Mouse (Mus musculus) T-cell, adult 2 months (primary cell): ENCODE measurements around the gene Dnajb12.
"Not testable (repeated sequence)": the region's sequence is repeated elsewhere in the genome, so short reads cannot be mapped to it uniquely, and the experiment has no call there.

Experiments
- DNase-seq: peaks from one replicate; pipeline ENCODE4 v3.0.0; 2022; ENCODE audit warnings: low spot score

Gene Dnajb12

GRCm38 (mm10) chr10:59872651-59873050 is 6.7 kb upstream of the Dnajb12 start:
- not testable (repeated sequence) for DNase-seq

DNA sequence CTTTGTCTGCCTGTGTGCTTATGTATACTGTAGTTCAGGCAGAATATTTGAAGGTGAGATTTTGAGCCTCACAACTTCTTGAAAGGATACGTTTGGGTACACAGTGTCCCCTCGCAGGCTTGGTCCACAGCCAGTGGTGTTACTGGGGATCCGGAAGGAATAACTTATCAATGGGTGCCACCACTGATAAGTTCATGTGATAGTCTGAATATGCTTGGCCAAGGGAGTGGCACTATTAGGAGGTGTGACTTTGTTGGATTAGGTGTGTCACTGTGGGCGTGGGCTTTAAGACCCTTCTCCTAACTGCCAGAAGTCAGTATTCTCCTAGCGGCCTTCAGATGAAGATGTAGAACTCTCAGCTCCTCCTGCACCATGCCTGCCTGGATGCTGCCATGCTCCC is 6.2 kb upstream of the Dnajb12 start:
- no peak for DNase-seq

DNA sequence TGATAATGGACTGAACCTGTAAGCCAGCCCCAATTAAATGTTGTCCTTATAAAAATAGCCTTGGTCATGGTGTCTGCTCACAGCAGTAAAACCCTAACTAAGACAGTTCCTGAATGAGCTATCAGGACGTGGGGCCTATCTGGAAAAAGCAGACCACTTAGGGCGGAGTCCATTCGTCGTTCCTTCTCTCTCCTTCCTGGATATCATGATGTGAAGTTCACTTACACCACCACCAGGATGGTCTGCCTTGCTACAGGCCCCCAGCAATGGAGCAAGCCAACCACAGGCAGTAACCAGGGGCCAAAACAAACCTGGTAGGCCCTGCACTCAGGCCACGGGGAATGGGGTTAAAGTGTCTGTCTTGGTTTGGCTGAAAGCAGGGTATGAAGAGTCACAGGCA is 5.7 kb upstream of the Dnajb12 start:
- no peak for DNase-seq

GRCm38 (mm10) chr10:59875396-59875795 is 4.0 kb upstream of the Dnajb12 start:
- DNase-seq, result no peak

DNA sequence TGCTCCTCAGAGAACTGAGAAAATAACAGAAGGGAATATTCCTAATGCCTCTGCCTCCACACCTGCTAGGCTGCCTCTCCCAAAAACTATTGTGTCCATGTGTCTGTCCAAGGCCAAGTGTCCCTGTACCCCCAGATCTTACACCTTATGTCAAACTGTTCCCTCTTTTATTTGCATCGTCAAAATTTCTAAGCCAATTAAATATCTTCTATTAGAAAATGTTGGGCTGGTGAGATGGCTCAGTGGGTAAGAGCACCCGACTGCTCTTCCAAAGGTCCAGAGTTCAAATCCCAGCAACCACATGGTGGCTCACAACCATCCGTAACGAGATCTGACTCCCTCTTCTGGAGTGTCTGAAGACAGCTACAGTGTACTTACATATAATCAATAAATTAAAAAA is 2.7 kb upstream of the Dnajb12 start:
- not testable (repeated sequence) for DNase-seq

DNA sequence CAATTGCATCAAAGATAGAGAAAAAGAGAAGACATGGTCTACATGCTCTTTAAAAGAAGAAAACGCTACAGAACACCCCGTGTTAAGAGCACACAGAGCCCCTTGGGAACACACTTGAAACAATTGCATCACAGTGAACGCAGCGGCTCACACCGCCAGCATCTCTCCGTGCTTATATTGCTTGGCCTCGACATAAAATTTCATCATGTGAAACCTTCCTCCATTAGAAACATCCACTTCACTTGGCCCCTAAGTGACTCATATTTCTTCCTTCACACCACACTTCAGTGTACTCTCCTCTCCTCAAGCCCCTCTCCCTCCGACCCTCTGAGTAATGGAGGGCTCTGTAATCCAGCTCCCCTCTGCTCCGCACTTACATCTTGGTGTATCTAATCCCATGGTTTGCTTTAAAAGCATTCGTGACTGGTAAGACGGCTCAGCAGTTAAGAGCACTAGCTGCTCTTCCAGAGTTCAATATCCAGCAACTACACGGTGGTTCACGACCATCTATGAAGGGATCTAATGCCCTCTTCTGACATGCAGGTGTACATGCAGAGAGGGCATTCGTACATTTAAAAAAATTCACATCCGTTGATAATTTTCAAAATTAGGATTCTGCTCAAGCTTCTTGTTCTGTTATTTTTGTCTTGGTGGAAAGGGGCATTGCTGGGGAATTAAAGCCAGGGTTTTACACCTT is 1.8 kb upstream of the Dnajb12 start:
- DNase-seq, result no peak

- DNase-seq, result no peak
Observed at GRCm38 (mm10) chr10:59878823-59879222, 533 bp upstream of the Dnajb12 start.

DNA sequence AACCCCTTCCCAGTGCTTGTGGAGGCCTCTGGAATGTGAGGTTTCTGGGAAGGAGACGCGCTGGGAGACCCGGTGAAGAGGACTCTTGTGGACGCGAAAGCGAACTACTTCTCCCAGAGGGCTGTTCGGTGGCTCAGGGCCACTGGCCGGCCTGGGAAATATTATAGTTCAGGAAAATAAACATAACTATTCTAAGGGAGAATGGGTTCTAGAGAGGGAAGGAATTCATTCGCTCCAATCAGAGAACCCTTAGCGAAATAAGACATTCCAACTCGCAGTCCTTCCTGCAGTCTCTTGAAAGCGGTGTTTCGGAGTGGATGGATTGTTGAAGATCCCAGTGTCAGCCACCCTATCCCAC is 652 bp downstream of the Dnajb12 start:
- DNase-seq, result no peak

DNA sequence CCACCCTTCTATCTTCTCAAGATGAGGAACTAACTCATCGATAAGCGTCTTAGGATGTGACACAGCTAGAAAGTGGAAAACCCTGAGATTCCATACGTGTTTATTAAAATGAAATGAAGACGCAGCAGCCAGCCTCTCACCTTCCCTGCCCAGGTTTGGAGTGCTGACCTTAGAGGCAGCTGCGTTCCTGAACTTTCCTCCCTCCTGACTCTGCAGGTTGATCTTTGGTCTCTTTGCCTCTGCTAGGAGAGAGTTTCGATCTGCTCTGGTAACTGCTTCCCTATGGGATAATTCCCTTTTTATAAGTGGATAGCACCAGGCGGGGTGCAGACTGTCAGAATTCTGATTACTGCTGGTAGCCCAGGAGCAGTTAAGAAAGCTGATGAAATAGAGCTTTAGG is 1.5 kb downstream of the Dnajb12 start:
- DNase-seq, result no peak

GRCm38 (mm10) chr10:59884327-59885173 is 5.2 kb downstream of the Dnajb12 start:
- DNase-seq, result no peak

DNA sequence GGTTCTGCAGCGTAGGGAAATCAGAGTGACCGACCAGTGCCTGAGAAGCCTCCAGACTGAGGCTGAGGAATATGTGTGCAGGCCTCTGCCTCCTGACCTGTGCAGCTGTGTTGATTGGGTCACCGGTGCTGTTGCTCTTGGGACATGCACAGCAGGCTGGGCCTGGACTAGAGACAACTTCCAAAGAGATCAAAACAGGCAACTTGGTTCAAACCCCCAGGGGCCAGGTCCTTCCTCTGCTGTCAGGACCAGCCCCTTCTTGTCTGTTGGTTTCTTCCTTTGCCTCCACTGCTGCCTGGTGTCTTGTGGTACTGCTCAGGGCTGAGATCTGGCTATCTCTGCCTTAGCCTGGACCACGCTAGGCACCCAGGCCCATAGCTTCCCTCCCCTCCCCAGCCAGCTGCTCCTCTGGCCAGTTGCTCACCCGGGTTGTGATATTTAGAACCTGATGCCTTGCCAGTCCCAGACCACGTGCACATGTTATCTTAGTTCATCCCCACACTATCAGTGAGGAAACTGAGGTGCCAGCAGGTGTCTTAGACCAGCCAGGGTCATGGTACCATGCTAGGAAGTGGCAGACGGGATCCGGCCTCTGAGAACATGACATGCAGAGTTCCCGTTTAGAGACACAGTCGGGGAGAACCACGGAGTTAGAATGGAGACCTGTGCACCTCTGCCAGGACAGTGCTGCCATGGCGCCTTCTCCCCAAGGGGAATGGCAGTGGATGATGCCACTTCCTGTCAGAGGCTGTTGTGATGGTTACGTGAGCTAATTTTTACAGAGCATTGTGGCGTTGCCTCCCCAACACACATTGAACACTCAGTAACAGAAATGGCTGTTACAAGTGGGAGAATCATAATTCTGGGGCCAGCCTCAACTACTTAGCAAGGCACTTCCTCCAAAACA is 6.1 kb downstream of the Dnajb12 start:
- DNase-seq, result peak; percentile 47

- no peak for DNase-seq
Observed at GRCm38 (mm10) chr10:59886081-59886466, 6.7 kb downstream of the Dnajb12 start.

- no peak for DNase-seq
Observed at GRCm38 (mm10) chr10:59887432-59887831, 8.1 kb downstream of the Dnajb12 start.

DNA sequence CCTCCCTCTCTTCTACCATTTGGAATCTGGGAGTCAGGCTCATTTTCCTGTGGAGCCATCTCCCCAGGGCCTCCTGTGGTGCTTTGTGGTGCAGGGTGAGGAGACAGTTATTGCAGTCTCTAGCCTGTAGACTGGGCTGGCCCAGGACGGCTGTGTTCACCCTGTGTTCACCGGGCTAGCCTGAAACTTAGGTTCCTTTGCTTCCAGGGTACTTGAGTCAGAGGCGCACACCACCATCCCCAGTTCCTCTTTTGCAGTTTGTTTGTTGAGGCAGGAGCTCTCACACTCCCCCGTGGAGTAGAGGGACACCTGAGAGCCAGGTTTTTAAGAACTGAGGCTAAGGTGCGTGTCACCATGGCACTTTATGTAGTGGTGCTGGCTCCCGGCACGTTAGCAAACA is 10.0 kb downstream of the Dnajb12 start:
- no peak for DNase-seq

GRCm38 (mm10) chr10:59889953-59890751 is 10.8 kb downstream of the Dnajb12 start:
- no peak for DNase-seq

DNA sequence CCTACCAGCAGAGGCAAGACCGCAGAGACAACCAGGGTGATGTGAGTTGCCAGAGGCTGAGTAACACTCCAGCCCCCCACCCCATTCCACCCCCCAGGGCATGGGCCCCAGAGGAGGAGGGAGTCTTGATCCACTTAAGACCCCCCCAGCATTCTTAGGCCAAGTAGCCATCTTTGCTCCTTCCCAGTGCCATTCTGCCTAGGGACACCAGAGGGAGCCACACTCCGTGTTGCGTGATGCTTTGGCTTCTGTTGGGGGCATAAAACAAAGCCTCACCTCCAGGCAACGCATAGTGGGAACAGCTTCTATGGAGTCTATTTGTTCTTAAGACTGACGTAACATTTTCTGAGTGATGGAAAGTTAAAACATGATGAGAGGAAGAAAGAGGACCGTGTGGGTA is 13.6 kb downstream of the Dnajb12 start:
- DNase-seq, result peak; percentile 77

DNA sequence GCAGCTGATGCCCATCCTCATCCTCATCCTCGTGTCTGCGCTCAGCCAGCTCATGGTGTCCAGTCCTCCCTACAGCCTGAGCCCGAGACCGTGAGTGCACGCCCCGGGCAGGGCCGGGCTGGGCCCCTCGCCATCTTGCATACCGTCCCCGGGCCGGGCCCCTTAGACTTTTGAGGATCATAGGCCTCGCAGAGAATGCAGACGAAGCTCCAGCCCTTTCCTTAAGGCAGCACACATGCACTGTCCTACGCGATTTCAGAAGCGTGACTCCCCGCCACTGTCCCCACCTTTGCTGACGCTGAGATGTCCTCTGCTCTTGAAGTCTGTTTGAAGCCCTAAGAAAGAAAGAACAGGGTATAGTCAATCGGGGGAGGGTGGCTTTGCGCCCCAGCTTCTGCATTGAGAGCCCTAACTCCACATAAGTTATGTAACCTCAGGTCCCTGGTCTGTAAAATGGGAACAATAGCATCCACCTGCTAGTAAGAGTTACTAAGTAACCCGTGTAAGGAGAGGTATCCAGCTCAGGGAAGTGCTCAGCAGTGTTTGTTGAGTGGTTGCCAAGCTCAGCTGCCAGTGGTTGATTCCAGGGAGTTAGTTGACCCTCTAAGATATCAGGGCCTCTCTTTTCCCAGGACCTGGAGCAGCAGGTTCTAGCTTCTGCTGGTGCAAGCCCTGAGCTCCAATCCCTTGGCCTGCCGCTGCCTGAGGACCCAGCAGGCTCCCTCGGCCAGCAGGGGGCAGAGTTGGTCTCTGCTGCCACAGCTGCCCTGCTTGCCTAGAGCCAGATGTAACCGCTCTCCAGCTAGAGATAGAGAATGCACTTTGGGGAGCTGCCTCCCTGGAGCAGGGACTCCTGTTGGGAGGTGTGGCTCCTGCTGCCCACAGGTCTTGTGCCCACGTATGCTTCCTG is 15.2 kb downstream of the Dnajb12 start:
- peak; percentile 82 for DNase-seq

DNA sequence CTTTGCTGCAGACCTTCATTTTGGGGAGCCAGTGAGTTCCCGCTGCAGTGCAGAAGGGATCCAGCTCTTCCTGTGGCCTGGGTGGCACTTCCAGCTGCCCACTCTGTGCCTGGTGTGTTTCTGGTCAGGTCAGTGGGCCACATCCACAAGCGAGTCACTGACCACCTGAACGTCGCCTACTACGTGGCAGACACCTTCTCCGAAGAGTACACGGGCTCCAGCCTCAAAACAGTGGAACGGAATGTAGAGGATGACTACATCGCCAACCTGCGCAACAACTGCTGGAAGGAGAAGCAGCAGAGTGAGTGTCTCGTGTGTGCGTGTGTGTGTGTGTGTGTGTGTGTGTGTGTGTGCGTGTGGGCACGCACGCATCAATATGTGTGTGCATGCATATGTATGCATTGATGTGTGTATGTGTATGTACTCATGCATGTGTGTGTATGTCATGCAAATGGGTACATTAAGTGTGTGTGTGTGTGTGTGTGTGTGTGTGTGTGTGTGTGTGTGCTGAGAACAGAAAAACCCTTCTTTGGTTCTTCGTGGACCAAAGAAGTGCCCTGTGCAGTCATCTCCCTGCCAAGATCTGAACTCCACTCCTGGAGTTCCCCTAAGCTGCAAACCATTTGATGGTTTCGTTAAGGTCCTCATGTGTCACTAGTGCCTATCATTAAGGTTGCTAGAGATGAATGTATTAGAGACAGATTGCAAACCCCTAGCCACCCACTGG is 16.3 kb downstream of the Dnajb12 start:
- DNase-seq, result no peak

DNA sequence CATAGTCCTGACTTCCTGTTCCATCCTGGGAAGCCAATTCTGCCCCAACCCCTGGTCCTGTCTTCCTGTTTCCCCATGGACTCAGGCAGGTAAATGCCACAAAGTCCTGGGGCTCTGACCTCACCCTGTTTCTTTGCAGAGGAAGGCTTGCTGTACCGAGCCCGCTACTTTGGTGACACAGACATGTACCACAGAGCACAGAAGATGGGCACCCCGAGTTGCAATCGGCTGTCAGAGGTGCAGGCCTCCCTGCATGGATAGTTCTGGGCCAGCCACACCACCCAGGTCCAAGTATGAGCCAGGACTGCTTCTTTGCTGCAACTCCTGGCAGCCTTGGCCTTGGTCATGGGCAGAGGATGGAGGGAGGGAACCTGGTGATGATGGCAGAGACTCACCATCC is 16.9 kb downstream of the Dnajb12 start:
- no peak for DNase-seq

DNA sequence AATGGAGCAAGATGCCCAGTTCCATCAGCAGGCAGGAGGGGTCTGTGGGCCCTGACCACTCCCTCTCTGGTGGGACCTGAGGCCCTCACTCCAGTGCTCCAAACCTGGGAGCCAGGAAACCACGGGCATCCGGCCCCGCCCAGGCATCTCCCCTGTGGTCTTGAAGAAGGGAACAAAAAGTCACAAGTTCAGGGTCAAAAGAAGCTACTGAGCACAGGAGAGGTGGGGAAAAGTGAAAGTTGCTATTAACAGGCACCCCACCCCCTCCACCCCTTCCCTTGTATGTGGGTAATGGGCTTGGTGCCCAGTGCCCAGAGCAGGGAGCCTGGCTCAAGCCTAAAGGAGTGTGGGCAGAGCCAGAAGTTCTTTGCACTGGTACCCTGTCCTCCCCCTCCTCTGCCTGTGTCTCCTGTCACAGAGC is 17.6 kb downstream of the Dnajb12 start:
- DNase-seq, result peak; percentile 81
